Mouse (Mus musculus) embryonic fibroblast, embryonic 13.5 days (primary cell): ENCODE measurements around the gene Cox18. TPM values are rescaled to one million over a fixed set of nuclear protein-coding genes. Genes with fewer than 3 reads are reported as not detected.

Experiments
- H3K27ac ChIP-seq: 2 replicates; pipeline ENCODE4 v1.5.1; 2012; ENCODE audit warnings: low read length, control low read depth, inconsistent platforms; ENCODE audit not compliant: insufficient read depth
- H3K4me1 ChIP-seq: 2 replicates; pipeline ENCODE4 v1.6.1; 2011; ENCODE audit warnings: low read length; ENCODE audit not compliant: control insufficient read depth, insufficient read depth
- H3K4me3 ChIP-seq: 2 replicates; pipeline ENCODE4 v1.5.1; 2011; ENCODE audit warnings: mild to moderate bottlenecking, control low read depth, low read length; ENCODE audit not compliant: insufficient read depth
- CTCF ChIP-seq: IDR thresholded peaks from 2 replicates; pipeline ENCODE4 v1.5.1; 2011; ENCODE audit warnings: mild to moderate bottlenecking, control low read depth, low read length, moderate library complexity, borderline replicate concordance; ENCODE audit not compliant: insufficient read depth
- POLR2A ChIP-seq: IDR thresholded peaks from 2 replicates; pipeline ENCODE4 v1.6.1; 2011; ENCODE audit warnings: low read depth, mild to moderate bottlenecking, control low read depth, low read length, moderate library complexity
- polyA plus RNA-seq: library from polyadenylated mRNA; stranded (reverse); fragments of >200 nt; gene quantifications from 2 replicates; pipeline ENCODE4 v1.2.4, GENCODE M21; 2011; ENCODE audit warnings: low read depth; ENCODE audit not compliant: missing spikeins, insufficient read length

Gene Cox18
- polyA plus RNA-seq, 1 experiment = 40.7 TPM

DNA sequence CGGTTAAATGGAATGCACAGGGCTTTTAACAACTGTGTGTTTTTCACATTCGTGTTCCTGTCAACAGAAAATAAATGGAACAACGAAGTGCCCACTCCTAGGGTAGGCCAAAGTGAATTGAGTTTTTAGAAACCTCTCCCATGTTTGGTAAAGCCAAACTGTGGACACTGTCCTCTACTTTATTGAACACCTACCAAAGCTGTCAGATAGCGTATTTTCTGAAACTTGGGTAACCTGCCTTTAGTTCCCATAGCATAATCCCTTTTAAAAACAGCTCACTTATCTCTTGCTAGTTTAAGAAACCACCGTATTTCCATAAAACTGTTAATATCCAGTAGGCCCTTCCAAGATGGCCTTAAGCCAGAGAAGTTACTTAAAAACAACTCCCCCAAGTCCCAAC lies 929 bp upstream of the Cox18 start:
- H3K4me1 ChIP-seq = no peaks in the 10 kb centered on the region
- no peak overlapping the region for H3K27ac ChIP-seq
- peak overlapping the region; percentile 28; the same call in 1 of the 2 replicates for H3K4me3 ChIP-seq
- TF ChIP-seq POLR2A = no peak
- no peak for TF ChIP-seq CTCF

DNA sequence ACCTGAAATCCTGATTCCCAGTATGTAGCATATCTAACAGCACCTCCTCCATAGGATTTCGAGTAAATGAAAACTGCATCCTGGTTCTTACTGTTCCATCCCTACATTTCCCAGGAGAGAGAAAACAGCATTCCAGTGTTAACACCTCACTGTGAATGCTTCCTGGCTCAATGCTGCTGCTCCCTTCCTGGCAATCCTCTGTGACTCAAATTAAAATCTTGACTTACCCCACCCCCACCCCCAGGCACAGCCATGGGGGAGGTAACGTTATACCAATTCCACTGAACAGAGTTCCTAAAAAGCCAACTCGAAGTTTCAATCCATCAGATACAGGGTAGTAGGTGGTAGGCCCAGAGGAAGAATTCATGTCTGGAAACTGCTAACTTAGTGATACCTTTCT lies 864 bp downstream of the Cox18 start:
- Histone ChIP-seq H3K4me1 (no peaks in the 10 kb centered on the region), H3K27ac (peak overlapping the region; percentile 66), H3K4me3 (peak overlapping the region; percentile 69)
- TF ChIP-seq POLR2A (0 out of 2 replicates have a peak, but pooled peaks have one; percentile 31), CTCF (no peak)

DNA sequence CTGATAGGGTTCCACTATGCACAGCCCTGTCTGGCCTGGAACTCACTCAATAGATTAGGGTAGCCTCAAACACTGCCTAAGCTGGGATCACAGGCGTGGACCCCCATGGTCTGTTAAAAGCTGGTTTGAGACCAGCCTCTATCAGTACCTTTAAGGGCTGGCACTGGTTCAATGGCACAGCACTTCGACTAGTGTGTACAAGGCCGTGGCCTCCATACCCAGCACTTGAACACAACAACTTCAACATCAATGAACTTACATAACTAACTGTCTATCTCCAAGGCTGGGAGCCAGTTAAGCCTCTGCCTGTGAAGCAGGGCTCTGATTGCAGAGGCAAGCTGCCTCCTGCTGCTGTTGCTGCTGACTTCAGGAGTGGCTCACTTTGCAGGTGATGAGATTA lies 6.0 kb downstream of the Cox18 start:
- H3K4me1 ChIP-seq = no peaks in the 10 kb centered on the region
- TF ChIP-seq CTCF = no peak
- no peak for TF ChIP-seq POLR2A
- H3K4me3 ChIP-seq = no peak overlapping the region
- H3K27ac ChIP-seq = no peak overlapping the region

DNA sequence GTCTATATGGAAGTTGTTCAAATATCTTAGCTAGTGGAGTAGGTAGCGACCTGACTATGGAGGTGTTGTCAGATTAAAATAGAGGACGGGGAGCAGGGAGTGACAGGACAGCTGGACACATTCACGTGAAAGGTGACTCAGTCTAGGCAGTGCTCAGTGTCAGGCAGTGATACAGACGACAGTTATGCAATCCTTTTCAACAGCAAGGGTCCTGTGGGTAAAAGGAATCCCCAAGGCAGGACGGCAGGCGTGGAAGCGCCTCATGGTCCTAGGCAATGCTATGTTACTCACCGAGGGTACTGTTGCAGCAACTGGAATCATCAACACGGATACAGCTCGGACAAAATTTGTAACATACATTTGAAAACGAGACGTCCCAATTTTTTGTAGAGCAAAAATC lies 6.6 kb downstream of the Cox18 start:
- Histone ChIP-seq H3K4me1 (no peaks in the 10 kb centered on the region), H3K4me3 (no peak overlapping the region), H3K27ac (no peak overlapping the region)
- TF ChIP-seq CTCF = no peak
- no peak for TF ChIP-seq POLR2A

DNA sequence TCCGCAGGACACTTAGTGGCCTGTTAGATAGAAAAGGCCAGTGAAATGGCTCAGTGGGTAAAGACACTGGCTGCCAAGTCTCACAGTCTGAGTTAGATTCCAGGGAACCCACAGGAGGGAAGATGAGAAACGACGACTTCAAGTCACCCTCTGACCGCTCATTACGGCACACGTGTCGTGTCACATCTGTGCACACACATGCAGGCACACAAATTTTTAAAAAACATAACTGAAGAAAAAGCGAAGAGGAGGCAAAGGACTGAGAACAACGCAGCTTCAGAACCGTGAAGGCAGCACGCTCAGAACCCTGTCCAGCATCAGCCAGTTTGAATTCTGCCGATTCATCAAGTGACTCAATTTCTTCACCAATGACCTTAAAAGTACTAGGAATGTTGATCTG lies 10.4 kb downstream of the Cox18 start:
- TF ChIP-seq POLR2A = no peak
- TF ChIP-seq CTCF = no peak
- Histone ChIP-seq H3K4me1 (no peaks in the 10 kb centered on the region), H3K4me3 (no peak overlapping the region), H3K27ac (no peak overlapping the region)

DNA sequence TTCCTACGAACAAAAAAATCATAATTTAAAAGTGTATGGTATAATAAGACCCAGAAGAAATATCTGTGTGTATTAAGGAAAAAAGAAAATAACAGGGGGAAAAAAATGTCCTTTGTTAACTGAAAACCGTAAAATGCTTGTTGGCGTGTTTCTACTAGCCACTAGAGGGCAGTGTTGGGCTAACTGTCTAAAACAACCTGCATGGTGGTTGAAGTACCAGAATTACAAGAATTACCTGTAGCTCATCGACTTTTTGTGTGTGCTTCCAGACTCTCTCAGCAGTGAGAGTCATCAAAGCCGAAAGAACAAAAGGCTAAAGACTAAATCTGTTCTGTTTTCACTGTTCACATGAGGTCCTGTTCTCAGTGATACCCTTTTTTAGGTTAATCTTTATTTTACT lies 20.6 kb downstream of the Cox18 start:
- Histone ChIP-seq H3K4me3 (no peak overlapping the region), H3K27ac (no peak overlapping the region), H3K4me1 (no peaks in the 10 kb centered on the region)
- TF ChIP-seq POLR2A (no peak), CTCF (no peak)

DNA sequence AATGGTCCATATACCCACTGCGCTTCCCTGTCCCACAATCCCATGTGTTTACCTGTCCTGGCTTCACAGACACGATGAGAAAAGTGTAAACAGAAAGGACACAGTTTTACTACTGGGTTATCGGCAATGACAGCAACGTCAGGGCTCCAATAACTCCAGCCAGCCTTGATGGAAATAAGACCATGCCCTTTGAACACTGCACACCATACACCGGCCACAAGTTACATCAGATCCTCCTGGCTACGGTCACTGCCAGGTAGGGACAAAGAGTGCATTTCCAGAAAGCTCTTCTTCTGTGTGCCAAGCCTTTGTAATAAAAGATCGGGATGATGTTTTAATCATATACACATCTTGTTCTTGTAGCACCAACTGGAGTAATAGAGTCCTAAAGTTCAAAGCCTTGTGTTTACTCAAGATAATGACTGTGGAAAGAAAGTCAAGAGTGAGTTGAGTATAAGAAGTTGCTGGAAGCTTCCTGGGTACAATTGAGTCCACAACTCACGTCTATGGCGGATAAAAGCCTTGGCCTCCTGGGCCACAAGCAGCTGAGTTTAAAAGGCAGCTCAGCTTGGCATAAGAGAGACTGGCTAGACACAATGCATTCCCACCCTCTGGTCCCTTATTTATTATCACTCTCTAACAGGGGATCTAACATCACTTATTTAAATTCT lies 21.2 kb downstream of the Cox18 start:
- H3K27ac ChIP-seq = no peak overlapping the region
- H3K4me1 ChIP-seq = no peaks in the 10 kb centered on the region
- TF ChIP-seq CTCF (no peak), POLR2A (no peak)
- no peak overlapping the region for H3K4me3 ChIP-seq

DNA sequence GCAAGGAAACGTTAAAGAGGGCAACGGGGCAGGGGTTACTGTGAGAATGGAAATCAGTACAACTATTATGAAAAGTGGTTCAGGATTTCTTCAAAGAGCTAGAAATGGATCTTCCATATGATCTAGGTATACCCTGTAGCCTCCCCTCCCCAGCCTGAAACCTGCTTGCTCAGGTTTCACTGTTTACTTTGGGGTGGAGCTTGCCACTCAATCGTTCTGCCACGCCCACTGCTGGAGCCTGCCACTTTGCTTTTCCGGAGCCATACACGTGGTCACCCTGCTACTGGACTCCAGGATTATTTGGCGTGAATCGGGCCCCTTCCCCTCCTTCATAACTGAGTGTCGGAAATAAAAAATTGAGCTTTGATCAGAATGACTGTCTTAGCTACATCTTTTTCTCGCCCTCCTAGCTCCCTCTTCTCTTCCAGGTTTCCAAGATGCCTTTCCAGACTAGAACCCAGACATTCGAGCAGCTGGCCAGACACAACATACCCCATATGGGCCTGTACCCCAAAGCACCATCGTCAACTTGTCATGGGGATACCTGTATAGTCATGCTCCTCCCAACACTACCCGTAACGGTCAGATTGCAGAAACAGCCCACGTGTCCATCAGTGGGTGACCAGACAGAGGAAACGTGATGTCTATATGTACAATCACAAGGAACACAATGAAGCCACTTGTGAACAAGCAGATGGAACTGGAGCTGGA lies 23.7 kb downstream of the Cox18 start:
- Histone ChIP-seq H3K4me1 (no peaks in the 10 kb centered on the region), H3K4me3 (no peak overlapping the region), H3K27ac (no peak overlapping the region)
- TF ChIP-seq POLR2A = no peak
- no peak for TF ChIP-seq CTCF

DNA sequence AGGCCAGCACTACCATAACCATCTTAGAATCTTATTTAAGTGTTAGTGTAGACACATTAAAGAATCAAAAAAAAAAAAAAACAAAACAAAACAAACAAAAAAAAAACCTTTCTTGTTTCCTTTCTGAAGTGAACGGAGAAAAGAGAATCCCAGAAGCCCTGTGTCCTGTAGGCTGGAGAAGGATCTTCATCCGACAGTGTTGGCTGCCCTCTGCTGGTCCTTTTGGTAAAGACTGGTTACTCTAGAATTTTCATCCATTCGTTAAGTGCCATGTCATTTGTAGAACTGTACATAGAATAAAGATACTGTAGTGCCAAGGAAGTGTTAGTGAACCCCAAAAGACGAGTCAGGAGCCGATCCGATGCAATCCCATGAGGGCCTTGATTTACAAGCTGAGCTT lies 29.0 kb downstream of the Cox18 start:
- no peak overlapping the region for H3K4me3 ChIP-seq
- no peak overlapping the region for H3K27ac ChIP-seq
- H3K4me1 ChIP-seq = no peaks in the 10 kb centered on the region
- TF ChIP-seq POLR2A (no peak), CTCF (peak; percentile 28; the same call in 1 of the 2 replicates)

DNA sequence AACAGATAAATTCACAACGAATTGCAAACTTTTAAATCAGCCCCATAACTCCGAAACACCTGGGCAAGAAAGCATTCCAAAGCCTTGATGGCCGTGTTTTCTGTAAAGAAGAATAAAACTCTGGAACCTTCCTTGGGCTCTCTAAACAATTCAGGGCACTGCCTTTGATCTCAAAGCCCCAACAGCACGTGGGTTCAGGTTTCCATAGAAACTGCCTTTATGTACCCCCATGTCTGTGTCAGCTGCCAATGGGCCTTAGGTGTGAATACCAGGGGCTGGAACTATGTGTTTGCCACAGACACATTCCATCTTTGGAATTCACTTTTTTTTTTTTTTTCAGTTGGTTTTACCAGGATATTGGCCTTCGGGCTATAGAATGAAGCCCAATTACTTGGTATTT lies 41.0 kb downstream of the Cox18 start:
- H3K4me1 ChIP-seq = no peaks in the 10 kb centered on the region
- H3K4me3 ChIP-seq = no peak overlapping the region
- no peak overlapping the region for H3K27ac ChIP-seq
- TF ChIP-seq CTCF (no peak), POLR2A (no peak)
